27 mouse cellular contexts compared by ENCODE assay signal in genomic region chr4:151946211-151946610, GRCm38 (mm10).
"Had no signal": no experiment of that assay in that cellular context is flagged by ENCODE, and none has a peak within 500 bp of the region (broad histone marks: within the 10 kb centered on the region; RNA-seq: fewer than 3 reads in every experiment).

No protein-coding gene starts in this region.

- DNase-seq: gastrocnemius, adult 2 months; gastrocnemius, postnatal 10 days; gastrocnemius, postnatal 25 days; heart, adult 18-20 months; heart, postnatal 10 days; heart, postnatal 4 days; kidney, adult 2 months; kidney, adult 9 months; kidney, postnatal 10 days; kidney, postnatal 25 days; kidney, postnatal 4 days; layer of hippocampus, adult 9-11 months; layer of hippocampus, postnatal 36 days; left cerebral cortex, postnatal 4 days had no signal

- ATAC-seq: hindbrain, embryonic 16.5 days; inflammation-experienced regulatory T-cells, adult 6 months; intestine, embryonic 15.5 days; intestine, postnatal 0 days had no signal

- H3K27me3 ChIP-seq: heart, embryonic 12.5 days; hindbrain, embryonic 12.5 days; intestine, embryonic 15.5 days; limb, embryonic 13.5 days; limb, embryonic 15.5 days had no signal

- H3K4me1 ChIP-seq: hindbrain, embryonic 10.5 days; hindbrain, embryonic 12.5 days; intestine, embryonic 15.5 days; limb, embryonic 13.5 days had no signal

- H3K4me3 ChIP-seq: gastrocnemius, adult 2 months; heart, embryonic 10.5 days; heart, embryonic 12.5 days; hindbrain, embryonic 10.5 days; hindbrain, embryonic 12.5 days; intestine, embryonic 15.5 days; limb, embryonic 13.5 days; limb, embryonic 15.5 days had no signal

- H3K4me2 ChIP-seq: heart, embryonic 12.5 days; hindbrain, embryonic 12.5 days; hindbrain, embryonic 14.5 days; intestine, embryonic 15.5 days; limb, embryonic 13.5 days; limb, embryonic 15.5 days; liver, embryonic 11.5 days had no signal

- H3K9ac ChIP-seq: heart, embryonic 12.5 days; hindbrain, embryonic 12.5 days; hindbrain, embryonic 14.5 days; intestine, embryonic 15.5 days; limb, embryonic 13.5 days; limb, embryonic 15.5 days had no signal

- H3K36me3 ChIP-seq: intestine, embryonic 15.5 days had no signal

- H3K9me3 ChIP-seq: heart, embryonic 10.5 days; heart, embryonic 12.5 days; hindbrain, embryonic 10.5 days; hindbrain, embryonic 12.5 days; intestine, embryonic 15.5 days; limb, embryonic 13.5 days; limb, embryonic 15.5 days had no signal

- H3K27ac ChIP-seq: gastrocnemius, adult 2 months; heart, embryonic 10.5 days; hindbrain, embryonic 10.5 days; hindbrain, embryonic 12.5 days; hindbrain, embryonic 14.5 days; intestine, embryonic 15.5 days; limb, embryonic 13.5 days; limb, embryonic 15.5 days; liver, embryonic 14.5 days had no signal
